Mouse (Mus musculus) gastrocnemius, adult 8-10 months (tissue): ENCODE data around the gene Fam43b. TPM values are rescaled to one million over a fixed set of nuclear protein-coding genes. Genes with fewer than 3 reads are reported as not detected.
"Not testable (repeated sequence)": the region's sequence is repeated elsewhere in the genome, so short reads cannot be mapped to it uniquely, and the experiment has no call there.

ENCODE experiments used
- DNase-seq, 2 experiments: peaks; one replicate each; pipeline ENCODE4 v3.0.0; 2022; ENCODE audit warnings: low spot score in 2 of 2
- total RNA-seq, 4 experiments: library from RNA; stranded (reverse); gene quantifications; 2 replicates each; pipeline ENCODE4 v1.2.4; 2022

Gene Fam43b
- total RNA-seq = not detected

DNA sequence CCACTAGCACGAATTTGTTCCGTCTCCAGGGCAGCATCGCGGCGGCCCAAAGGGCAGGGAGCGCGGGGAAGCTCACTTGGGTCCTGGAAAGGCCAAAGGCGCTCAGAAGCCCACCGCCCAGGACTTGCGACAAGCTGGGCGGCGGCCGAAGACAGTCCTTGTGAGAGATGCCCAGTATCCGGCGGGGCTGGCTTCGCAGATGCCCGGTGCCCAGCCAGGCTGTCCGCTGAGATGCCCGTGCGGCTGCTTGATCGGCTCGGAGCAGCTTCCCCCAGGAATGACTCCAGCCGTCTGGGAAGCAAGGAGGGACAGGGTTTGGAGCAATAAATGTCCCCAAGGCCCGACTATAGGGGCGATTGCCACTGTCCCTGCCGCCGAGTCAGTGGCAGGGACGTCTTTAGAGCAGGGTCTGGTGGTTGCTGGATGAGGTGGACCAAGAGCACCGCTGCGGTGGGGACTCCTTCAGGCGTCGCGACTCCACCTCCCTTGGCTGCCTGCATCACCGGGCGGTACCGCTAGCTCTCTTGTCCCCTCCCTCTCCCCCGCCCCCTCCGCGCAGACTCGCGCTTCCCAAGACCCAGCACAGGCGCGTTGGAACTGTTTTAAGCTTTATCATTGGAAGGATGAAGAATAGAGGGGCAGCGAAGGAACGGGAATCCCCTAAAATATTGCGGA is at the start of gene Fam43b:
TSS of gene Fam43b (minus strand) at position 558 of the 675 bp plus-strand sequence.
- no peak for DNase-seq

DNA sequence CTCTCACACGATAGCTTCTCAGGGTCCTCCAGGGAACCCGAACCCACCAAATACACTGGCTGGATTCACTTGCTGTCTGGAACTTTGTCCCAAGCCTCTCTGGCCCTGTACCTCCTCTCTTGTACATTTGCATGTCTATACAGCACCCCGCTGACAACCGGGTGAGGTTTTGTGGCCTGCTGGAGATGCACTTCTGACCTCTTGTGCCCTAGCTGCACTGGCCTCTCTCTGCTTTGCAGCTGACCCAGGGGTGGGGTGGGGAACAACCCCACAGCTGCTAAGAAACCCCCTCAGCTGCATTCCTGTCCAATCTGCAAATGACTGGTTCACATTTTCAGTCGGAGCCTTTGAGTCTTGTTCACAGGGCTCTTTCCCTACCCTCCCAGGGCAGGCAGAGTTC is 48.6 kb upstream of the Fam43b start:
- DNase-seq = no peak

DNA sequence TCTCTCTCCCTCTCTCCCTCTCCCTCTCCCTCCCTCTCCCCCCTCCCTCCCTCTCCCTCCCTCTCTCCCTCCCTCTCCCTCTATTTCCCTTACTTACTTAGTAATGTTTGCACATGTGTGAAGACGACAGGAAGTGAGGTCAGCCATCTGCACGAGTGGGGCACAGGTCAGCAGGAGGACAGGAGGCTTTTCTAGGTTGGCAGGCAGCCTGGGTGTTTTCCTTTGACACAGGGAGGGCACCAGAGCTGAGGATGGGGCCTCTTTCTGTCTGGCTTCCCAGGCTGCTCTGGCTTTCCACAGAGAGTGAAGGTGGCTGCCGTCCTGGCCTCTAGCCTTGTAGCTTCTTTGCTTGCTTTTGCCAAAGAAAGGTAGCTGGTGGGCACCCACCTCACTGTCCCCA is 43.7 kb upstream of the Fam43b start:
- DNase-seq = no peak

DNA sequence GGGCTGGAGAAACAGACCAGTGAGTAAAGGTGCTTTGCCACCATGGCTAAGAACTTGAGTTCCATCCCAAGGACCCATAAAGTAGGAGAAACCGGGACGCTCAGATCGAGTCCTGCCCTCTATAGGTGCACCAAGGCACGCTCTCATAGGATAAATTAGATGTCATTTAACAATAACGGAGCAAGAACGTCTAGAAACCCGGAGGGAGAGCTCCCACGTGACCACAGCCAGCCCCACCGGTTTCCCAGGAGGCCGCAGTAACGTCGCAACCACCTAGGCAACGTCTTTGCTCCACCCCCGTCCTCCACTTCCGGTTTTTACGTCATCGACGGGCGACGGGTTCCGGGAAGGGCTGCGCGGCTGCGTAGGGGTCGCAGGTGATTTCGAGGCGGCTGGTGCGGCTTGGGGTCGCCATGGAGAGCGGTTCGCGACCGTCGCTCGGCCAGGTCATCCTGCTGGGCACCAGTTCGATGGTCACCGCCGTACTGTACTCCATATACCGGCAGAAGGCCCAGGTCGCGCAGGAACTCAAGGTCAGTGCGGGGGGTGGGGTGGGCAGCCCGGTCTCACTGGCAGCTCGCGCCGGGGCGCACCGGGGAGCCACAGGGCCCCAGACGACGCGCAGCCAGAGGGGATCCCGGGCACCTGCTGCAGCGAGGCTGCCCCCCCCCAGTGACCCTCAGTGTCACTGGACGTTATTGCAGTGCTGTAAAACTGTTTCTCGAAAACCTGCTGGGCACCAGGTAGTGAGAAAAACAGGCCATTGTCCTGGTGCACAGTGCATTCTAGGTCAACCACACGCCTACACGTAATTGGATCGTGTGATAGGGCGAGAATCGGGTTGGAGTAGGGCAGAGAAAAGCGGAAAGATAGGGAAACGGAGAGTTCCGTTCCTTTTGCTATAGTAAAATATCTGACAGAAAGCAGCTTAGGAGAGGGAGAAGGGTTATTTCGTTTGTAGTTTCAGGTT is 38.3 kb upstream of the Fam43b start, which contains the start of gene Mul1:
TSS of gene Mul1 (plus strand) at position 325 of the 970 bp plus-strand sequence.
- DNase-seq = peak; percentile 89 to 90

DNA sequence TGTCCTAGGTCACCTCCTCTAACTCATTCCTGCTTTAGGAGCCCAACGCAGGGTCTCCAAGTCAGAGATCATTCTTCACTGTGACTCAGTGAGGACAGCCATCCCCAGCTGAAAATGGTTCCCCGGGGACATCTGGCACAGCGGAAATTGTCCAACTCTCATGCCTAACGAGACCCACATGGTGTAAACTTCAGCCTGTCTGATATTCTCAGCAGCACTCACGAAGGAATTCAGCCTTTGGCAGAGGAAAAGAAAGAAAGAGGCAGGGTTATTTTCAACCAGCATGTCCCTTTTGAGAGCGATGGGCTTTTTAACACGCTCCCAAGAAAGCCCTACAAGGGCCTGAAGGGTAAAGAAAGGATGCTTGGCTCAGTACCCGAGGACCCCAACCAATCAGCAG is 35.0 kb upstream of the Fam43b start:
- DNase-seq = no peak

DNA sequence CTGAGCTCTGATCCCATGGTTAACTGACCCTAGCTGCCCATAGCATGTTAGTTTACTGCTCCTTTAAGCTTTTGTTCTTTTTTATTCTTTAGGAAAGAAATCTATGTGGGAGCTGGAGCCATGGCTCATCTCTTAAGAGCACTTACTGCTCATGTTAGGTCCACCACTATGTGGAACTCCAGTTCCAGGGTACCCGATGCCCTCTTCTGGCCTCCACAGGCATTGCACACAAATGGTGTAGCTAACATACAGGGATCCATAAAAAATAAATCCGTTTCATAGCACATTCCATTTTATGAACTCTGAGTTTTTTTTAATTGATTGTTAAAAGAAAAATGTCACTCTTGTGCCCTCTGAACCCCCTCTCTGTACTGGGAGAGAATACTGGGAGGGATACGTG is 33.5 kb upstream of the Fam43b start:
- no peak for DNase-seq

DNA sequence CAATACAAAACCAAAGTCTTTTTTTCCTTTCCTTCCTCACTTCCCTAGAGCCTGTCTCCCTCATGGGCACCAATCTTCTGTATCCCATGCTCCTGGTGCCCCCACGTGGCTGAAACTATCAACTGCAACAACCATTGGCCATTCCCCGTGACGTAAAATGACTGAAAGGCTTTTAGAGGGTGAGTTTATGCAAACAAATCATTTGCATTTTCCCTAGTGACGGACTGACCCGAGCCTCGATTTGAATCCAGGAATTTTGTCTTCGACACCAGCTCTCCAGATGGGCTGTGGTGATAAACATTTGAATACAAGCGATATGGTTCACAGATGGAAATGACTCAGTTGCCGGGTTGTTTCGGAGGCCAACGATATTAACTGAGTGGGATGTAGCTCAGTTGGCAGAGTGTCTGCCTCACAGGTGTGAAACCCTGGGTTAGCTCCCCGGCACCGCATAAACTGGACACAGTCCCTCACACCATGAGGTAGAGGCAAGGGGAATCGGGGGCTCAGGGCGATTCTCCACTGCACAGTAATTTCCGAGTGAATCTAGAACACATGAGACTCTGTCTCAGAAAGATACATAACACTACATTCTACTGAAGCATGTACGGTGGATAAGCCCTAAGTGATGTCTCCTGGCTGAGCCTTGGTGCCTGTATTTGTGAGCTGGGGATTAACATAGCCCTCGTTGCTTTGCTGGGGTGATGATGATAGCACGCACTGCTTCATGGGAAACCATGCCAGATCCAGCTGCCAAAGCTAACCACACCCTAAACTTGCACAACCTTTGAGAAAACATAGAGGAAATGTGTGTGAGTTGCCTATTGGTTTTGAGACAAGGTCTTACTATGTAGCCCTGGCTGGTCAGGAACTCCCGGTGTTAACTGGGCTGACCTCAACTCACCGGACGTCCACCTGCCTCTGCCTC is 30.7 kb upstream of the Fam43b start:
- peak; percentile 77 to 84 for DNase-seq

DNA sequence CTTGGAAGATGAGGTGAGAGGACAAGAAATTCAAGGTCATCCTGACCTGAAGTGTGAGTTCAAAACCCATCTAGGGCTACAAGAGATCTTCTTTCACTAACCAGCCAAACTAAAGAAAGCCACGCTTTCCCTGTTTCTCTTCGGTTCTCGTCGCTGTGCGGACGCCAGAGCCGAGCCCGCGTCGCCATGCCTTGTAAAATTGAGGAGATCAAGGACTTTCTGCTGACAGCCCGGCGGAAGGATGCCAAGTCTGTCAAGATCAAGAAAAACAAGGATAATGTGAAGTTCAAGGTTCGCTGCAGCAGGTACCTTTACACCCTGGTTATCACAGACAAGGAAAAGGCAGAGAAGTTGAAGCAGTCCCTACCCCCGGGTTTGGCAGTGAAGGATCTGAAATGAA is 29.3 kb upstream of the Fam43b start:
- not testable (repeated sequence) for DNase-seq

DNA sequence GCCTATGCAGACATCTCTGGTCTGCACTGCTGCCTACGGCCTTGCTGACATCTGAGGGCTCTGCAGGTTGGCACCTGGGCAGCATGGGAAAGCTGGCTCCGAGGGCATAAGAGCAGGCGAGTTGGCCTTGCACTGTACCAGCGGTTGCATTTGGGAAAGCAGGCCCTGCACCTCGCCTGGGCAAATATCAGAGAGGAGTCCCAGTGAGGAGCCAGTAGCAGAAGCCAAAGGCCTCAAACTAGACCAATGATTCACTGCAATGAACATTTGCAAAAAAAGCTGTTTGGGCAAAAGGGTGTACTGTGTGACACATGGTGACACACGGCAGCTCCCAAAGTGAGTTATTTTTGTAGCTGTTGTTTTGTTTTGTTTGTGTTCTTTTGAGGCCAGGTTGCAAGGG is 28.7 kb upstream of the Fam43b start:
- no peak for DNase-seq

DNA sequence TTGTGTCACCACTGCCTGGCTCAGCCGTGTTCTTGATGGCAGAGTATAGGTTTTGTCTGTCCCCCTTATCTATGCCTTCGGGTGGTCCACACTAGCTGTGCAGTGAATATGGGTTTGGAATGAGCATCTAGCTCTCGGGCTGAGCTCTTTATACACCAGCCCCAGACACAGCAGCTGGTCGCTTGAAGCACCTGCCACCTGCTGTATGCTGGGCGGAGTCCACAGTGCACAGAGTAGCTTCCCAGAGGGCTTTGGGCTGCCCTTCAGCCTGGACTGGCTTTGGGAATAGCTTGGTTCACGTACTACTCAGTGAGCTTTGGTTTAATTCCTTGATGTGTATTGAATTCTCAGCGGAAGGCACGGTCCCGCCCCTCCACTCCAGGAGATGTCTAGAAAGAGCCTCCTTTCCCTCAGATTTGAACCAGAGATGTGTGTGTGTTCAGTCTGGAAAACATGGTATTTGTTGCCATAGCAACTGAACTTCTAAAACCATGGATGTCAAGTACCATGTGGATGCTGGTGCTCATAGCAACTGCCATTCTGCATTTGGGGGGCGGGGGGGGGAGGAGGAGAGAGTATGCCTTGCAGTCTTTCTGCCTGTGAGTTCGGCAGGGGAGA is 22.1 kb upstream of the Fam43b start:
- DNase-seq = no peak

DNA sequence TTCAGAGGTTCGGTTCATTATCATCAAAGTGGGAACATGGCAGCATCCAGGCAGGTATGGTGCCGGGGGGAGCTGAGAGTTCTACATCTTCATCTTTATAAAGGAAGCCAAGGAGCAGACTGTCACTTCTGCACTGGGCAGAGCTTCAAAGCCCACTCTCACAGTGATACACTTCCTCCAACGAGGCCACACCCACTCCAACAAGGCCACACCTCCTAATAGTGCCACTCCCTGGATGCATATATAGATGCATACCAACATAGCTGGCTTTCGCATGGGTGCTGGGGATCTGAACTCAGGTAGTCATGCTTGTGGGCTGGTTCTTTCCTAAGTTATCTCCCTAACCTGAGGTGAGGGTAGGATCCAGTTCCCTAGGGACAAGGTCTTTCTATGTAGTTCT is 21.6 kb upstream of the Fam43b start:
- no peak for DNase-seq

DNA sequence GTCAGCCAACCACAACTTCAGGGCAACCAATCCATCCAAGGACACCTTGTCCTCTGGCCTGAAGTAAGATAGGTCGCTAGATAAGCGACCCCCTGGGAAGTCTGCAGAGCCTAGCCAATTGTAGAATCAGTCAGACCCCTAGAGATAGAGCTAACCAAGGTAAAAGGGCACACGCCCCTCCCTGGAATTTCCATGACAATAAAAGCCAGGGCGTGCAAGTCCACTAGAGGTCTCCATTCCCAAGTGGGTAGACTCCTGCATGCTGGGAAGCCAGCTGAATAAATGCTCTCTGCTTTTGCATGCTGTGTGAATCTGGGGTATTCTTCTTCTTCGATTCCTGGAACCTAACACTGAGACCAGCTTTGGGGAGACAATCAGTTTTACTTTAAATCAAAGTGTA is 20.1 kb upstream of the Fam43b start:
- no peak for DNase-seq

DNA sequence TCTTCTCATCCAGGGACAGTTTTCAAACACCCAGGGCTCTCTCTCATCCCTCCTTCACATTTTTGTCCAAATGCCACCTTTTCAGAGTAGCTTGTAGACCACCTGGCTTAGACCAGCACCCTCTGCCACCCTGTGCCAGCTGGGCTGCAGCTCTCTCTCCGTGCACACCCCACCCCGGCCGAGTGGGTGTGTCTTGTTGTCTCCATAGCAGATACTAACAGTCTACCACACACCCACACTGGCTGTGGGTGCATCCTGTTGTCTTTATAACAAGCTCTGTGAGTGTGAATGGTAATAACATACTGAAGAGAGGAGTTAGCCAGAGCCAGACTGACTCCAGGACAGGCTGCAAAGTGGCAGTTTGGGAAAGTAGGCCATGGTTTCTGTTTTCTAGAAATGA is 19.7 kb upstream of the Fam43b start:
- no peak for DNase-seq

DNA sequence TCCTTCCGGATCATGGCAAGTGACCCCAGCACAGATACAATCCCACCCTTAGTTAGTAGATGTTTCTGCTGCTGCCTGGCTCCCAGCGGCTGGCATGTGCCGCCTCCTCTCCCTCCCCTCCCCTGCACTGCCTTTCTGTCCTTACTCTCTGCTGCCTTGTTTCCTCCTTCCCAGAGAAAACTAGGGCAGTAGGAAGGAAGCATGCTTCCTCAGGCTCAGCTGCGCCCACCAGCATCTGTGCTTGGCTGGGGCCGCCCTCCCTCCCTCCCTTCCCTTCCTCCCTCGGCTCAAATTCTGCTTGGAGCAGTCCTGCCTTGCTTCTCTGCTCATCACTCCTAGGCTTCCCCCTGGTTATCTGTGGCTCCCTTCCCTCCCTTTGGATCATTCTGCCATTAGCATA is 18.4 kb upstream of the Fam43b start:
- DNase-seq = no peak

DNA sequence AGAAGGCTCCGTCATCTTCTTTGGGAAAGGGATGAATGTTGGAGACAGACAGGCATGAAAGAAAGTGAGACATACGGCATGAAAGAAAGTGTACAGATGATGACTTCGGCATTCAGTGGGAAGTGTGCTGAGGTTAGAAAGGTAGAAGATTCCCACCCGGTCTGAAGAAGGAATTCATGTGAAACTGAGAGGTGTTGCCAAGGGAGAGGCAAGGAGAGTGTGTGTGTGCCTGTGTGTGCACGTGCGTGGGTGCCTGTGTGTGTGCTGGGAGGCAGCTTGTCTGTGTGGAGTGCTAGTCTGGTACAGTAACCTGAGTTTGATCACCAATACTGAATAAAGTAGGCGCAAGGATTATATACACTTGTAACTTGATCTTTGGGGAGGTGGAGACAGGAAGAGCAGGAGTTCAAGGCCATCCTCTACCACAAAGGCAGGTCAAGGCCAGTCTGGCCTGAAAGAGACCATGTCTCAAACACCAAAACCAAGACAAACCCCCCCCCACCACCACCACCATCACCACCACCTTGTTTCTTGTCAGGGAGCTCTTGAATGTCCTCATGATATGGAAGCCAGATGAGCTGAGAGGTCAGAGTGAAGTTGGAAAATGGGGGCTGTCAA is 15.3 kb upstream of the Fam43b start:
- no peak for DNase-seq

DNA sequence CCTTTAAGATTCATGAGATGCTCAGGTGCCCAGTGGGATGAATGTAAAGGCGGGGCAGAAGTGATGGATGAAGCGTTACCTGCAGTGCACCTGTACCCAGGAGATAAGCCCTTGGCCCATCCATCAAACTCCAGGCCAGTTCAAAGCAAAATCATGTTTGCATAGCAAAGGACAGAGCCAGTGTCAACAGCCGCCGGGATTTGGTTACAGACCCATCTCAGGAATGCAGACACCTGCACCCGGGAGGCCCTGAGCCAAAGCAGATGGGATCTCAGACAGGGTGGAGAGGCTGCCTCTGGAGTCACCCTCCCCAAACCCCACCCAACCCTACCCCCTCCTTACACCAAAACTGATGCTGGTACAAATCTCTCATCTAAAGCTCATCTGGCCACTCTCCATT is 14.7 kb upstream of the Fam43b start:
- no peak for DNase-seq

DNA sequence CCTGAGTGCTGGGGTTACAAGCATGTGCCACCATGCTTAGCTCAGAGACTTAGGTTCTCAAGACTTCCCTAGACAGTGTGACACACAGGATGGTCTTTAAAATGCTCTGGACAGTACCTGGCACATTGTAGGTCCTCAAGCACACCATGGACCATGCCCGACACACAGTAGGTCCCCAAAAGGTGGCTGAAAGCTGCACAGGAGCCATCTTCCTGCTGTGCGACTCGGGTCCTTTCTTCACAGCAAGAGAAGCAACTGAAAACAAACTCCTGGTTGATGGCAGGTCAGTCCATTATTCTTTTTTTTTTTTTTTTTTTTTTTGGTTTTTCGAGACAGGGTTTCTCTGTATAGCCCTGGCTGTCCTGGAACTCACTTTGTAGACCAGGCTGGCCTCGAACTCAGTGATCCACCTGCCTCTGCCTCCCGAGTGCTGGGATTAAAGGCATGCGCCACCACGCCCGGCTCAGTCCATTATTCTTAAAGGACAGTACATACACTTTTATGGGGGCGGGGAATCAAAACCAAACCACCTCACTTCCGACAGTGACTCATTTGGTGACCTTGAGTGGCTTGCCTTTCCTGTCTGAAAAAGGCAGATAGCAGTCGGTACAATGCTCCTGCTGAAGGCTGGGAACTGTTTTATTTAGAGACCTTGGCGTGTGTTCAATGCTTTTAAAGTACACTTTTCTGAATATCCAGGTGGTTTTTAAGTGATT is 11.3 kb upstream of the Fam43b start:
- no peak for DNase-seq

DNA sequence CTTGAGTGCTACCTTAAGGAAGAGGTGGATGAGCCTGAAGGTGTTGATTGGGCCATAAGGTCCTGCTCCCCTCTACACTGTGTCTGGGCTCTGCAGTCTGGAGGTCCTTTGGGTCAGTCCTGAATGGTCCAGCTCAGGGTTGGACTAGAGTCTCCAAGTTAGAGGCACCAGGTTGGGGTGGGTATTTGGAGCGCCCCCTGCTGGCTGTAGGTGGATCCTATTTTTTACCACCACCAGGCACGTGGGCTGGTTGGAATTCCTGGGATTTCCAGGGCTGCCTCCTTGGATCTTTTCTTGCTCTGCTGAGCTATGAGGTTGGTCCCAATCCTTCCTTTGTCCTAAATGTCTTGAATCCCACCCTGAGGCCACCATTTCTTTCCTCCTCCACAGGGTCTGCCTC is 8.5 kb upstream of the Fam43b start:
- peak in 1 of 2 experiments; percentile 31 for DNase-seq

DNA sequence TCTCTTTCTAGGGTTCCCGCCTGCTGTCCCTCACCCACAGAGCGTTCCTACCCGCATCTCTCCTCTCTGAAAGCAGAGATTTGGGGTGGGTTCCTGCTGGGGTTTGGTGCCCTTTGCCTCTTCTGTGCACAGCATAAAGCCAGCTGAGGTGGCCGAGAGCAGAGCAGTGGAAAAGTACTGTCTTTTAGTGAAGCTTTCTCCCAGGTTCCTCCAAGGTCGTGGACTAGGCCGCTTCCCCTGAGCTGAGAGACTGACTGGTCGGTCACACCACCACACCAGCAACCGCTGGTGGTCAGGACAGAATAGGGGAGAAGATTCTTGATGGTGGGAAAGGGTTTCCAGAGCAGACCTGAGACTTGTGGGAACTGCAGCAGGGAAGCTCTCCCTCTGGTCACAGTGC is 383 bp upstream of the Fam43b start:
- no peak for DNase-seq
